Mouse (Mus musculus): ENCODE results near the gene Crip1. TPM values are rescaled to one million over a fixed set of nuclear protein-coding genes. Genes with fewer than 3 reads are reported as not detected.

Crip1 gene
- polyA plus RNA-seq, 1 experiment from 2014 or later, result 63.5 TPM

DNA sequence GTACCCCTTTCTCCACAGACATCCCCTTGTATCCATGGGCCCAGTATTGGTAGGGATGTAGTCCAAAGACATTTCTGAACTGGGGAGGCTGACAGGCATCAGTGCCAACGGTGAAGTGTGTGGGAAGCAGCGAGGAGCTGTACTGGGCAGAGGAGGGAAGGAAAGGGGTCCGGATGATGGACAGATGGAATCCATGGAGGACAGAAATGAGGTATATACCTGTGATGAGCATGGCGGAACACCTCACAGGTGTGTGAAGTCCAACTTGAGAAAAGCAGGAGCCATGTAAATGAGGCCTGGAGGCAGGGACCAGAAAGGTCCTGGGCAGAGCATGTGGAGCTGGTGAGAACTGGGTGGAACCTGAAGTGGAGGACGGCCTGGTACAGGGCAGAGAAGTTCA, 525 bp upstream of the Crip1 start:
- Histone ChIP-seq H3K4me3 (ENCODE audit: low read depth, low read length) (no peak overlapping the region), H3K4me1 (ENCODE audit: control insufficient read depth, insufficient read depth, low read length) (peaks cover 4% of the 10 kb centered on the region), H3K36me3 (replicated peaks; ENCODE audit: control insufficient read depth, insufficient read depth, low read depth, low read length) (no peaks in the 10 kb centered on the region), H3K27me3 (ENCODE audit: control insufficient read depth, insufficient read depth, low read length) (peaks cover 22% of the 10 kb centered on the region), H3K9me3 (replicated peaks; ENCODE audit: control insufficient read depth, low read length) (no peaks in the 10 kb centered on the region), H3K9ac (replicated peaks; ENCODE audit: low read length) (no peak overlapping the region), H3K4me2 (ENCODE audit: low read depth, low read length) (no peak overlapping the region), H3K27ac (replicated peaks; ENCODE audit: low read depth, low read length) (no peak overlapping the region)
- ATAC-seq (replicated peaks; ENCODE audit: insufficient number of reproducible peaks, low FRiP score, low TSS enrichment, low read depth), result no peak
- DNase-seq (ENCODE audit: low spot score), result no peak
- 83% methylated on average over 5 of the region's 5 CpGs for WGBS

DNA sequence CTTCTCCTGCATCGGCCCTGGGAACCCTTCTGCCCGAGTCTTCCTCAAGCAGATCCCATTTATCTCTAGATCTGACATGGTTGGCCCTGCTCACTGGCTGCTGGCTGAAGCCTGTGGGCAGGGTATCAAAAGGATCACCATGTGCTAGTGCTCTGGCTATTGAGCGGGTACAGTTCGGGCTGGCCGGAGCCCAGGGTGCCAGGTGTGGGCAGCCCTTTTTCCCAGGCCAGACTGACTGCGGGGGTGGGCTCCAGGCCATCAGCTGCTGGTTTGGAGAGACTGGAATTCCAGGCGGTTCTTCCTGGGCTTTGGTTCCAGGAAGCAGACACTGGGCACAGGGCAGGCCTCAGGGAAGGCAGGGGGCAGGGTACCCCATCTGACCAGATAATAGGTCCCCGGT, 1.4 kb downstream of the Crip1 start:
- H3K4me1 ChIP-seq (ENCODE audit: control insufficient read depth, insufficient read depth, low read length), result no peaks in the 10 kb centered on the region; the same call in none of the 2 replicates
- no peak for DNase-seq (ENCODE audit: low spot score)
- no peaks in the 10 kb centered on the region for H3K9me3 ChIP-seq (replicated peaks; ENCODE audit: control insufficient read depth, low read length)
- no peak overlapping the region for H3K4me2 ChIP-seq (ENCODE audit: low read depth, low read length)
- H3K27me3 ChIP-seq (ENCODE audit: control insufficient read depth, insufficient read depth, low read length), result peaks cover 10% of the 10 kb centered on the region
- ATAC-seq (replicated peaks; ENCODE audit: insufficient number of reproducible peaks, low FRiP score, low TSS enrichment, low read depth), result no peak
- H3K36me3 ChIP-seq (replicated peaks; ENCODE audit: control insufficient read depth, insufficient read depth, low read depth, low read length), result no peaks in the 10 kb centered on the region
- WGBS, result 86% methylated on average over 8 of the region's 8 CpGs
- no peak overlapping the region for H3K27ac ChIP-seq (replicated peaks; ENCODE audit: low read depth, low read length)
- H3K9ac ChIP-seq (replicated peaks; ENCODE audit: low read length), result no peak overlapping the region
- no peak overlapping the region for H3K4me3 ChIP-seq (ENCODE audit: low read depth, low read length)

DNA sequence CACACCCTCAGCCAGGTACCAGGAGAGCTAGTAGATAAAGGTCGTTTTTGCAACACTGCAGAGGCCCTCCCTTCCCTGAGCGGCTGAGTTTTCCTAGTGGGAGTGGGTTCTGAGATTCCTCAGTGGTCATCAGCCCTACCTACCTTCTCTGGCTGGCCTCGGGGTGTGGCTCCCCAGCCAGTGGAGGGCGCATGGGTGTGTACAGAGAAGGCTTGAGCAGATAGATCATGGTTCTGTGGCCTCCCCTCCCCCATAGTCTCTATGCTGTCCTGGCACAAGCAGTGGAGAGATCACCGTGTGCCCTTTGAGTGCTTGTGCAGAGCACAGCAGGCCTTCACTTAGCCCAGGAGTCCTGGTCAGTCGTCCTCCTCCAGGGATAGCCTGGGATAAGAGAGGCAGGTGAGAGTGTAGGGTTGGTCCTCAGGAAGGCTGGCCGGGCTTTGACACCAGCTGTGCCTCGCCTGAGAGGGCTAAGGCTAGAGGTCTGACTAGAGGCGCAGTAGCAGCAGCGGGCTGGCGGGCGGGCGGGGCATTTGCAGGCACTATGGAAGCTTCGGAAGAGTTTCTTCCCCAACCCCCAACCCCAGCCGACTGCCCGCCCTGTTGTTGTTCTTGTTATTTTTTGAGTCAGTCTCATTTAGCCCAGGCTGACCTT, 2.4 kb downstream of the Crip1 start:
- H3K36me3 ChIP-seq (replicated peaks; ENCODE audit: control insufficient read depth, insufficient read depth, low read depth, low read length), result no peaks in the 10 kb centered on the region
- H3K27me3 ChIP-seq (ENCODE audit: control insufficient read depth, insufficient read depth, low read length), result peaks cover 10% of the 10 kb centered on the region
- H3K4me2 ChIP-seq (ENCODE audit: low read depth, low read length), result no peak overlapping the region
- no peak overlapping the region for H3K9ac ChIP-seq (replicated peaks; ENCODE audit: low read length)
- DNase-seq (ENCODE audit: low spot score) (no peak), ATAC-seq (replicated peaks; ENCODE audit: insufficient number of reproducible peaks, low FRiP score, low TSS enrichment, low read depth) (no peak)
- H3K9me3 ChIP-seq (replicated peaks; ENCODE audit: control insufficient read depth, low read length), result no peaks in the 10 kb centered on the region
- H3K4me3 ChIP-seq (ENCODE audit: low read depth, low read length), result no peak overlapping the region
- H3K27ac ChIP-seq (replicated peaks; ENCODE audit: low read depth, low read length), result no peak overlapping the region
- WGBS, result 30% methylated on average over 16 of the region's 16 CpGs
- no peaks in the 10 kb centered on the region; the same call in none of the 2 replicates for H3K4me1 ChIP-seq (ENCODE audit: control insufficient read depth, insufficient read depth, low read length)

DNA sequence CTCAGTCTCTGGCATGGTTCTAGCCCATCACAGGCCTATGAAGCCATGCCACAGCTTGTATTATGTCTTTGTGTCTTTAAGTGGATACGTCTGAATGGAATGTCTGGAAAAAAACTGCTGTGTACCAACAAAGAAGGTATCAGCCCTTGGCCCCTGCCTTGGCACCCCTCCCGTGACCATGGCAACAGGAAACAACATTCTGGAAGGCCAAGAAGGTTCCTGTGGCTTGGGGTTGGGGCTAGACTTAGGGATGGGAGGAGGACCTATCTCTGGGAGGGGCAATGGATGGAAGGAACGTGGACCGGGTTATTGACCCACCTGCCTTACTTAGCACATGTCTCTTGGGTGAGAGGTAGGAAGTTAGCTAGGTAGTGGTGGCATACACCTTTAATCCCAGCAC, 3.2 kb downstream of the Crip1 start:
- Histone ChIP-seq H3K9ac (replicated peaks; ENCODE audit: low read length) (no peak overlapping the region), H3K4me2 (ENCODE audit: low read depth, low read length) (no peak overlapping the region), H3K36me3 (replicated peaks; ENCODE audit: control insufficient read depth, insufficient read depth, low read depth, low read length) (no peaks in the 10 kb centered on the region), H3K4me3 (ENCODE audit: low read depth, low read length) (no peak overlapping the region), H3K27ac (replicated peaks; ENCODE audit: low read depth, low read length) (no peak overlapping the region), H3K4me1 (ENCODE audit: control insufficient read depth, insufficient read depth, low read length) (no peaks in the 10 kb centered on the region; the same call in none of the 2 replicates), H3K27me3 (ENCODE audit: control insufficient read depth, insufficient read depth, low read length) (peaks cover 10% of the 10 kb centered on the region), H3K9me3 (replicated peaks; ENCODE audit: control insufficient read depth, low read length) (no peaks in the 10 kb centered on the region)
- ATAC-seq (replicated peaks; ENCODE audit: insufficient number of reproducible peaks, low FRiP score, low TSS enrichment, low read depth) (no peak), DNase-seq (ENCODE audit: low spot score) (no peak)
- WGBS, result 74% methylated on average over 4 of the region's 4 CpGs

DNA sequence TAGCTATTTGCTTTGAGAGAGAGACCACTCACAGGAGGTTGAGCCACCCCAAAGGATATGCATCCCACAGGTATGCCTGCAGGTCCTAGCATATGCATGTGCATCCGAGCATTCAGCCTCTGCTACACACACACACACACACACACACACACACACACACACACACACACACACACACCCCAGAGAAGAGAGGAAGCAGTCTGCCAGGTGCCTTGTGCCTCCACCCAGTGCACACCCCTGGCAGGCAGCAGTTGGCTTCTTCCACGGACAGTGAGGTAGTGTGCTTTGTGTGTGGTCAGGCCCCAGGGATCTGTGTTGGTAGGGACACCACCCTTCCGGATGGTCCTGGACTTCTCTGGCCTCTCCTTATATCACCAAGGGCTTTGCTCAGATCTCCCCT, 3.8 kb downstream of the Crip1 start:
- Histone ChIP-seq H3K4me2 (ENCODE audit: low read depth, low read length) (no peak overlapping the region), H3K4me1 (ENCODE audit: control insufficient read depth, insufficient read depth, low read length) (no peaks in the 10 kb centered on the region; the same call in none of the 2 replicates), H3K9me3 (replicated peaks; ENCODE audit: control insufficient read depth, low read length) (no peaks in the 10 kb centered on the region), H3K36me3 (replicated peaks; ENCODE audit: control insufficient read depth, insufficient read depth, low read depth, low read length) (no peaks in the 10 kb centered on the region), H3K27ac (replicated peaks; ENCODE audit: low read depth, low read length) (no peak overlapping the region), H3K9ac (replicated peaks; ENCODE audit: low read length) (no peak overlapping the region), H3K27me3 (ENCODE audit: control insufficient read depth, insufficient read depth, low read length) (peaks cover 10% of the 10 kb centered on the region), H3K4me3 (ENCODE audit: low read depth, low read length) (no peak overlapping the region)
- ATAC-seq (replicated peaks; ENCODE audit: insufficient number of reproducible peaks, low FRiP score, low TSS enrichment, low read depth) (no peak), DNase-seq (ENCODE audit: low spot score) (no peak)
- 74% methylated on average over 3 of the region's 3 CpGs for WGBS

DNA sequence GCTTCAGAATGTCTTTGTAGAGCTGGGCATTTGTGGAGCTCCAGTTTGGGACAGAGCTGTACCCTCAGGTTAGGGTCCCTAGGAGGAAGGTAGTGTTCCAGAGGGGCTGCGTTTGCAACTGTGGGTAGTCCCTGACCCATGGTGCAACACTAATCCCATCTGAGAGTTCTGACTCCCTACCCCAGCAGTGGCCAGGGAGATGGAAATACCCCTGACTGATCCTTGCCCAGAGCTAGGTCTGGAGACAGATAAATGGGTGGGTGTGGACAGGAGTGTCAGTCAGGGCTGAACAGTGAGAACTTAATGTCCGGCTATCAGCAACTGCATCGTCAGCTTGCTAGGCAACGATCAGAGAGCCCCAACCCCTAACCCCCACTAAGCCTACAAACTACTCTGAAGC, 4.5 kb downstream of the Crip1 start:
- Histone ChIP-seq H3K9ac (replicated peaks; ENCODE audit: low read length) (no peak overlapping the region), H3K4me1 (ENCODE audit: control insufficient read depth, insufficient read depth, low read length) (no peaks in the 10 kb centered on the region; the same call in none of the 2 replicates), H3K9me3 (replicated peaks; ENCODE audit: control insufficient read depth, low read length) (no peaks in the 10 kb centered on the region), H3K4me2 (ENCODE audit: low read depth, low read length) (no peak overlapping the region), H3K27me3 (ENCODE audit: control insufficient read depth, insufficient read depth, low read length) (peaks cover 10% of the 10 kb centered on the region), H3K4me3 (ENCODE audit: low read depth, low read length) (no peak overlapping the region), H3K36me3 (replicated peaks; ENCODE audit: control insufficient read depth, insufficient read depth, low read depth, low read length) (no peaks in the 10 kb centered on the region), H3K27ac (replicated peaks; ENCODE audit: low read depth, low read length) (no peak overlapping the region)
- WGBS, result 78% methylated on average over 4 of the region's 4 CpGs
- ATAC-seq (replicated peaks; ENCODE audit: insufficient number of reproducible peaks, low FRiP score, low TSS enrichment, low read depth), result no peak
- DNase-seq (ENCODE audit: low spot score), result no peak

DNA sequence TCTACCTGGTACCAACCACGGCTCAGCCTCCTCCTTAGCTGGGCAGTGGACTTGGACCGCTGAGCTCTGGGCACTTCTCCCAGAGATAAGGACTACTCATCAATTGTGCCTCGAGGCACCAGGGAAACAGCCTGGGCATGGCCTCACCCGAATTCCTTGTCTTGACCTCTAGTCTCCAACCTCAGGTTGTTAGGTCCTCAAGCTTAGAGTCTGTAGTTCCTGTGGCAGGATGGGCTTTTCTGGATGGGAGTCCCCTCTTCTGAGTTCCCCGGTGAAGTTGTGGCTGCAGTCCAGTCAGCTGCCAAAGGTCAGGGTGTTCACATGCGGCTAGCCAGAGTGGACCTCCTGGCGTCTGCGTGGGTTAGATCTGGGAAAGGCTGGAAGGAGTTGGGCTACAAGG, 4.9 kb downstream of the Crip1 start:
- H3K36me3 ChIP-seq (replicated peaks; ENCODE audit: control insufficient read depth, insufficient read depth, low read depth, low read length), result no peaks in the 10 kb centered on the region
- WGBS, result 73% methylated on average over 8 of the region's 8 CpGs
- H3K4me2 ChIP-seq (ENCODE audit: low read depth, low read length), result no peak overlapping the region
- H3K9ac ChIP-seq (replicated peaks; ENCODE audit: low read length), result no peak overlapping the region
- peaks cover 10% of the 10 kb centered on the region for H3K27me3 ChIP-seq (ENCODE audit: control insufficient read depth, insufficient read depth, low read length)
- H3K4me1 ChIP-seq (ENCODE audit: control insufficient read depth, insufficient read depth, low read length), result no peaks in the 10 kb centered on the region; the same call in none of the 2 replicates
- H3K9me3 ChIP-seq (replicated peaks; ENCODE audit: control insufficient read depth, low read length), result no peaks in the 10 kb centered on the region
- no peak for ATAC-seq (replicated peaks; ENCODE audit: insufficient number of reproducible peaks, low FRiP score, low TSS enrichment, low read depth)
- no peak overlapping the region for H3K27ac ChIP-seq (replicated peaks; ENCODE audit: low read depth, low read length)
- H3K4me3 ChIP-seq (ENCODE audit: low read depth, low read length), result no peak overlapping the region
- no peak for DNase-seq (ENCODE audit: low spot score)

DNA sequence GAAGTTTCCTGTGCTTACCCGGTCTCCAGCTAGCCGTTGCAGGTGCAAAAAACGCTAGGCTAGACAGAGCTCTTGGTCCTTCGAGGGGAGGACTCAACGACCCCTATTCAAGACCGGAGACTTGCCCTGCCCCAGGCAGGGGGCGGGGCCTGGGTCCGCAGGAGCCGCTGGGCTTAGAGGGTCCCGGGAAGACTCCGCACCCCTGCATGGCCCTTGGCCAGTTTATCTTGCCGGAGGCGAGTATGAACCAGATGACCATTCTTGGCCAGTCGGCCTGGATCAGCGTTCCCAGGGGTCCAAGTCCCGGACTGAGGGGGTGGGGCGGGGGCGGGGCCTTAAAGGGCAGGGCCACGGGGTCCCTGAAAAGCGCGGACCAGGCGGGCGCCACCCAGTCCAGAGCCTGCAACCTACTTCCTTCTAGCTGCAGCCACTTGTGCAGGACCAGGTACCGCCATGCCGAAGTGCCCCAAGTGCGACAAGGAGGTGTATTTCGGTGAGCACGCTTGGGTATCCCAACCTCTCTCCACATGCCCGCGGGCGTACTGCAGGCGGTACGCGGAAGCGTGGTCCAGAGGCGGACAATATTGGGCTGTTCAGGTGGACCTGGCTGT, 5.7 kb downstream of the Crip1 start:
- no peak overlapping the region for H3K27ac ChIP-seq (replicated peaks; ENCODE audit: low read depth, low read length)
- no peaks in the 10 kb centered on the region; the same call in none of the 2 replicates for H3K4me1 ChIP-seq (ENCODE audit: control insufficient read depth, insufficient read depth, low read length)
- peak overlapping the region; percentile 40 for H3K4me3 ChIP-seq (ENCODE audit: low read depth, low read length)

More for the DNA sequence above, 5.7 kb downstream of the Crip1 start:
- 2% methylated on average over 34 of the region's 36 CpGs for WGBS
- peak overlapping the region; percentile 86 for H3K4me2 ChIP-seq (ENCODE audit: low read depth, low read length)
- H3K36me3 ChIP-seq (replicated peaks; ENCODE audit: control insufficient read depth, insufficient read depth, low read depth, low read length), result no peaks in the 10 kb centered on the region
- ATAC-seq (replicated peaks; ENCODE audit: insufficient number of reproducible peaks, low FRiP score, low TSS enrichment, low read depth) (no peak), DNase-seq (ENCODE audit: low spot score) (peak; percentile 41)
- no peaks in the 10 kb centered on the region for H3K9me3 ChIP-seq (replicated peaks; ENCODE audit: control insufficient read depth, low read length)
- H3K27me3 ChIP-seq (ENCODE audit: control insufficient read depth, insufficient read depth, low read length), result peaks cover 6% of the 10 kb centered on the region
- H3K9ac ChIP-seq (replicated peaks; ENCODE audit: low read length), result peak overlapping the region; percentile 32
